Mouse (Mus musculus): ENCODE results near the gene Slc35g2. TPM values are rescaled to one million over a fixed set of nuclear protein-coding genes. Genes with fewer than 3 reads are reported as not detected.

Slc35g2 gene
- polyA plus RNA-seq (2014; fragmentation: Nextera tagmentation; extraction: Ambion mirVana): 5.5 and 5.9 TPM in 2 replicates

GRCm38 (mm10) chr9:100570626-100571233 lies at the start of gene Slc35g2:
Gene Slc35g2, minus strand, starts transcription at chr9:100571090.
- Histone ChIP-seq H3K4me1 (ENCODE audit: control insufficient read depth, insufficient read depth, low read length) (no peaks in the 10 kb centered on the region; the same call in 1 of the 2 replicates), H3K27me3 (ENCODE audit: control insufficient read depth, insufficient read depth, low read length) (no peaks in the 10 kb centered on the region), H3K9ac (replicated peaks; ENCODE audit: low read length) (peak within 1 kb of the TSS; percentile 61), H3K27ac (replicated peaks; ENCODE audit: low read depth, low read length) (no peak within 1 kb of the TSS), H3K4me3 (ENCODE audit: low read depth, low read length) (peak within 1 kb of the TSS; percentile 56), H3K9me3 (replicated peaks; ENCODE audit: control insufficient read depth, low read length) (no peaks in the 10 kb centered on the region), H3K36me3 (replicated peaks; ENCODE audit: control insufficient read depth, insufficient read depth, low read depth, low read length) (no peaks in the 10 kb centered on the region), H3K4me2 (ENCODE audit: low read depth, low read length) (peak within 1 kb of the TSS; percentile 84)
- WGBS: under 1% methylated on average over 55 of the region's 55 CpGs
- peak; percentile 79 for DNase-seq (ENCODE audit: low spot score)
- ATAC-seq (replicated peaks; ENCODE audit: insufficient number of reproducible peaks, low FRiP score, low TSS enrichment, low read depth): peak; percentile 88

GRCm38 (mm10) chr9:100616947-100617346 lies 46.1 kb upstream of the Slc35g2 start:
- no peak overlapping the region for H3K4me2 ChIP-seq (ENCODE audit: low read depth, low read length)
- no peaks in the 10 kb centered on the region for H3K36me3 ChIP-seq (replicated peaks; ENCODE audit: control insufficient read depth, insufficient read depth, low read depth, low read length)
- H3K4me1 ChIP-seq (ENCODE audit: control insufficient read depth, insufficient read depth, low read length): 0 out of 2 replicates have a peak, but pooled peaks cover 2% of the 10 kb centered on the region
- WGBS: 65% methylated on average over 11 of the region's 11 CpGs
- H3K9me3 ChIP-seq (replicated peaks; ENCODE audit: control insufficient read depth, low read length): no peaks in the 10 kb centered on the region
- DNase-seq (ENCODE audit: low spot score) (peak; percentile 24), ATAC-seq (replicated peaks; ENCODE audit: insufficient number of reproducible peaks, low FRiP score, low TSS enrichment, low read depth) (no peak)
- H3K4me3 ChIP-seq (ENCODE audit: low read depth, low read length): no peak overlapping the region
- no peak overlapping the region for H3K27ac ChIP-seq (replicated peaks; ENCODE audit: low read depth, low read length)
- no peak overlapping the region for H3K9ac ChIP-seq (replicated peaks; ENCODE audit: low read length)
- H3K27me3 ChIP-seq (ENCODE audit: control insufficient read depth, insufficient read depth, low read length): no peaks in the 10 kb centered on the region

GRCm38 (mm10) chr9:100613501-100614071 lies 42.7 kb upstream of the Slc35g2 start:
- Histone ChIP-seq H3K36me3 (replicated peaks; ENCODE audit: control insufficient read depth, insufficient read depth, low read depth, low read length) (no peaks in the 10 kb centered on the region), H3K4me1 (ENCODE audit: control insufficient read depth, insufficient read depth, low read length) (no peaks in the 10 kb centered on the region), H3K9me3 (replicated peaks; ENCODE audit: control insufficient read depth, low read length) (no peaks in the 10 kb centered on the region), H3K4me2 (ENCODE audit: low read depth, low read length) (no peak overlapping the region), H3K4me3 (ENCODE audit: low read depth, low read length) (no peak overlapping the region), H3K9ac (replicated peaks; ENCODE audit: low read length) (no peak overlapping the region), H3K27ac (replicated peaks; ENCODE audit: low read depth, low read length) (no peak overlapping the region), H3K27me3 (ENCODE audit: control insufficient read depth, insufficient read depth, low read length) (no peaks in the 10 kb centered on the region)
- no peak for ATAC-seq (replicated peaks; ENCODE audit: insufficient number of reproducible peaks, low FRiP score, low TSS enrichment, low read depth)
- DNase-seq (ENCODE audit: low spot score): no peak
- WGBS: 87% methylated on average over 3 of the region's 3 CpGs

- Histone ChIP-seq H3K4me2 (ENCODE audit: low read depth, low read length) (no peak overlapping the region), H3K36me3 (replicated peaks; ENCODE audit: control insufficient read depth, insufficient read depth, low read depth, low read length) (no peaks in the 10 kb centered on the region), H3K27ac (replicated peaks; ENCODE audit: low read depth, low read length) (no peak overlapping the region), H3K27me3 (ENCODE audit: control insufficient read depth, insufficient read depth, low read length) (no peaks in the 10 kb centered on the region), H3K9me3 (replicated peaks; ENCODE audit: control insufficient read depth, low read length) (no peaks in the 10 kb centered on the region), H3K9ac (replicated peaks; ENCODE audit: low read length) (no peak overlapping the region), H3K4me3 (ENCODE audit: low read depth, low read length) (no peak overlapping the region), H3K4me1 (ENCODE audit: control insufficient read depth, insufficient read depth, low read length) (no peaks in the 10 kb centered on the region)
- ATAC-seq (replicated peaks; ENCODE audit: insufficient number of reproducible peaks, low FRiP score, low TSS enrichment, low read depth): no peak
- DNase-seq (ENCODE audit: low spot score): peak; percentile 45
- WGBS: 57% methylated on average over 7 of the region's 7 CpGs
Measured at GRCm38 (mm10) chr9:100605985-100606554, 35.2 kb upstream of the Slc35g2 start.

GRCm38 (mm10) chr9:100605522-100605921 lies 34.6 kb upstream of the Slc35g2 start:
- no peak overlapping the region for H3K4me2 ChIP-seq (ENCODE audit: low read depth, low read length)
- 93% methylated on average over 1 of the region's 1 CpGs for WGBS

GRCm38 (mm10) chr9:100603156-100603555 lies 32.3 kb upstream of the Slc35g2 start:
- H3K4me2 ChIP-seq (ENCODE audit: low read depth, low read length): no peak overlapping the region
- H3K27me3 ChIP-seq (ENCODE audit: control insufficient read depth, insufficient read depth, low read length): no peaks in the 10 kb centered on the region
- ATAC-seq (replicated peaks; ENCODE audit: insufficient number of reproducible peaks, low FRiP score, low TSS enrichment, low read depth) (no peak), DNase-seq (ENCODE audit: low spot score) (no peak)
- no peak overlapping the region for H3K4me3 ChIP-seq (ENCODE audit: low read depth, low read length)
- H3K9me3 ChIP-seq (replicated peaks; ENCODE audit: control insufficient read depth, low read length): no peaks in the 10 kb centered on the region
- WGBS: 65% methylated on average over 5 of the region's 5 CpGs
- no peak overlapping the region for H3K27ac ChIP-seq (replicated peaks; ENCODE audit: low read depth, low read length)
- no peaks in the 10 kb centered on the region for H3K36me3 ChIP-seq (replicated peaks; ENCODE audit: control insufficient read depth, insufficient read depth, low read depth, low read length)
- H3K4me1 ChIP-seq (ENCODE audit: control insufficient read depth, insufficient read depth, low read length): no peaks in the 10 kb centered on the region; the same call in 1 of the 2 replicates
- H3K9ac ChIP-seq (replicated peaks; ENCODE audit: low read length): no peak overlapping the region

More at GRCm38 (mm10) chr9:100605522-100605921, 34.6 kb upstream of the Slc35g2 start:
- H3K4me1 ChIP-seq (ENCODE audit: control insufficient read depth, insufficient read depth, low read length): no peaks in the 10 kb centered on the region
- H3K9me3 ChIP-seq (replicated peaks; ENCODE audit: control insufficient read depth, low read length): no peaks in the 10 kb centered on the region
- H3K9ac ChIP-seq (replicated peaks; ENCODE audit: low read length): no peak overlapping the region
- no peaks in the 10 kb centered on the region for H3K36me3 ChIP-seq (replicated peaks; ENCODE audit: control insufficient read depth, insufficient read depth, low read depth, low read length)
- H3K27ac ChIP-seq (replicated peaks; ENCODE audit: low read depth, low read length): no peak overlapping the region
- ATAC-seq (replicated peaks; ENCODE audit: insufficient number of reproducible peaks, low FRiP score, low TSS enrichment, low read depth): no peak
- no peak for DNase-seq (ENCODE audit: low spot score)
- H3K27me3 ChIP-seq (ENCODE audit: control insufficient read depth, insufficient read depth, low read length): no peaks in the 10 kb centered on the region
- no peak overlapping the region for H3K4me3 ChIP-seq (ENCODE audit: low read depth, low read length)

- Histone ChIP-seq H3K27ac (replicated peaks; ENCODE audit: low read depth, low read length) (no peak overlapping the region), H3K9me3 (replicated peaks; ENCODE audit: control insufficient read depth, low read length) (no peaks in the 10 kb centered on the region), H3K4me1 (ENCODE audit: control insufficient read depth, insufficient read depth, low read length) (no peaks in the 10 kb centered on the region; the same call in 1 of the 2 replicates), H3K36me3 (replicated peaks; ENCODE audit: control insufficient read depth, insufficient read depth, low read depth, low read length) (no peaks in the 10 kb centered on the region), H3K4me3 (ENCODE audit: low read depth, low read length) (no peak overlapping the region), H3K9ac (replicated peaks; ENCODE audit: low read length) (no peak overlapping the region), H3K4me2 (ENCODE audit: low read depth, low read length) (no peak overlapping the region), H3K27me3 (ENCODE audit: control insufficient read depth, insufficient read depth, low read length) (no peaks in the 10 kb centered on the region)
- ATAC-seq (replicated peaks; ENCODE audit: insufficient number of reproducible peaks, low FRiP score, low TSS enrichment, low read depth): no peak
- DNase-seq (ENCODE audit: low spot score): no peak
- 95% methylated on average over 1 of the region's 1 CpGs for WGBS
Measured at GRCm38 (mm10) chr9:100602130-100602529, 31.2 kb upstream of the Slc35g2 start.

GRCm38 (mm10) chr9:100599761-100600328 lies 29.0 kb upstream of the Slc35g2 start:
- DNase-seq (ENCODE audit: low spot score): peak; percentile 45
- ATAC-seq (replicated peaks; ENCODE audit: insufficient number of reproducible peaks, low FRiP score, low TSS enrichment, low read depth): no peak
- H3K4me2 ChIP-seq (ENCODE audit: low read depth, low read length): no peak overlapping the region
- 61% methylated on average over 3 of the region's 3 CpGs for WGBS
- no peaks in the 10 kb centered on the region; the same call in 1 of the 2 replicates for H3K4me1 ChIP-seq (ENCODE audit: control insufficient read depth, insufficient read depth, low read length)
- H3K27me3 ChIP-seq (ENCODE audit: control insufficient read depth, insufficient read depth, low read length): no peaks in the 10 kb centered on the region
- no peak overlapping the region for H3K27ac ChIP-seq (replicated peaks; ENCODE audit: low read depth, low read length)
- H3K36me3 ChIP-seq (replicated peaks; ENCODE audit: control insufficient read depth, insufficient read depth, low read depth, low read length): no peaks in the 10 kb centered on the region
- H3K9ac ChIP-seq (replicated peaks; ENCODE audit: low read length): no peak overlapping the region
- H3K9me3 ChIP-seq (replicated peaks; ENCODE audit: control insufficient read depth, low read length): no peaks in the 10 kb centered on the region
- H3K4me3 ChIP-seq (ENCODE audit: low read depth, low read length): no peak overlapping the region

All from embryonic facial prominence, embryonic 11.5 days (tissue).